Mouse (Mus musculus) intestine, postnatal 0 days (tissue): Measurements from ENCODE around the gene Phb2. TPM values are rescaled to one million over a fixed set of nuclear protein-coding genes. Genes with fewer than 3 reads are reported as not detected.

ENCODE experiments used
- ATAC-seq: fragments of 200-750 bp; cut with Nextera tagmentation; 2 replicates; pipeline ENCODE4 v1.8.0; 2017; ENCODE audit warnings: mild to moderate bottlenecking, moderate TSS enrichment, moderate library complexity
- H3K27ac ChIP-seq: fragments of 300-500 bp; sonication (generic); 2 replicates; pipeline ENCODE4 v1.5.1; 2014; ENCODE audit warnings: mild to moderate bottlenecking, low read depth, low read length, moderate library complexity
- H3K27me3 ChIP-seq: fragments of 300-500 bp; sonication (generic); replicated peaks from 2 replicates; pipeline ENCODE4 v1.6.1; 2014; ENCODE audit warnings: low read length, mixed read lengths; ENCODE audit not compliant: control insufficient read depth, insufficient read depth
- H3K36me3 ChIP-seq: fragments of 300-500 bp; sonication (generic); 2 replicates; pipeline ENCODE4 v1.6.1; 2014; ENCODE audit warnings: mild to moderate bottlenecking, moderate library complexity; ENCODE audit not compliant: control insufficient read depth, insufficient read depth
- H3K4me1 ChIP-seq: fragments of 300-500 bp; sonication (generic); replicated peaks from 2 replicates; pipeline ENCODE4 v1.6.1; 2014; ENCODE audit warnings: antibody characterized with exemption, low read length, mixed read lengths; ENCODE audit not compliant: control insufficient read depth, insufficient read depth
- H3K4me2 ChIP-seq: fragments of 300-500 bp; sonication (generic); replicated peaks from 2 replicates; pipeline ENCODE4 v1.6.1; 2014; ENCODE audit warnings: low read depth, mild to moderate bottlenecking, moderate library complexity
- H3K4me3 ChIP-seq: fragments of 300-500 bp; sonication (generic); 2 replicates; pipeline ENCODE4 v1.5.1; 2014; ENCODE audit warnings: low read depth, low read length
- H3K9ac ChIP-seq: fragments of 300-500 bp; sonication (generic); 2 replicates; pipeline ENCODE4 v1.6.1; 2014; ENCODE audit warnings: mild to moderate bottlenecking, low read depth, low read length
- H3K9me3 ChIP-seq: fragments of 300-500 bp; sonication (generic); 2 replicates; pipeline ENCODE4 v1.6.1; 2016; ENCODE audit warnings: mixed run types; ENCODE audit not compliant: control insufficient read depth
- CTCF ChIP-seq: sonication (generic); IDR thresholded peaks from 2 replicates; pipeline ENCODE4 v1.5.1; 2016; ENCODE audit warnings: low read depth, mild to moderate bottlenecking, control low read depth, antibody characterized with exemption, moderate library complexity
- WGBS: fragments of 180-500 bp; shearing (Covaris S2); extraction: QIAGEN DNeasy Blood & Tissue Kit; methylation state at CpG from one replicate; pipeline ENCODE4 v1.1.7; 2014; 5-methylcytosine and 5-hydroxymethylcytosine counted together
- microRNA counts: library from miRNA; unstranded; fragments of <30 nt; microRNA quantifications from one replicate; lab custom pipeline; 2016
- microRNA-seq: library from miRNA; unstranded; fragments of <30 nt; microRNA quantifications from one replicate; pipeline ENCODE4, GENCODE M21; 2016
- polyA plus RNA-seq: library from polyadenylated mRNA; unstranded; fragments of >200 nt; fragmentation: Nextera tagmentation; extraction: Ambion mirVana; gene quantifications from 2 replicates; pipeline ENCODE4 v1.2.1, GENCODE M21; 2015

Phb2 gene
- polyA plus RNA-seq, 1 experiment from 2014 or later, result 255 TPM

DNA sequence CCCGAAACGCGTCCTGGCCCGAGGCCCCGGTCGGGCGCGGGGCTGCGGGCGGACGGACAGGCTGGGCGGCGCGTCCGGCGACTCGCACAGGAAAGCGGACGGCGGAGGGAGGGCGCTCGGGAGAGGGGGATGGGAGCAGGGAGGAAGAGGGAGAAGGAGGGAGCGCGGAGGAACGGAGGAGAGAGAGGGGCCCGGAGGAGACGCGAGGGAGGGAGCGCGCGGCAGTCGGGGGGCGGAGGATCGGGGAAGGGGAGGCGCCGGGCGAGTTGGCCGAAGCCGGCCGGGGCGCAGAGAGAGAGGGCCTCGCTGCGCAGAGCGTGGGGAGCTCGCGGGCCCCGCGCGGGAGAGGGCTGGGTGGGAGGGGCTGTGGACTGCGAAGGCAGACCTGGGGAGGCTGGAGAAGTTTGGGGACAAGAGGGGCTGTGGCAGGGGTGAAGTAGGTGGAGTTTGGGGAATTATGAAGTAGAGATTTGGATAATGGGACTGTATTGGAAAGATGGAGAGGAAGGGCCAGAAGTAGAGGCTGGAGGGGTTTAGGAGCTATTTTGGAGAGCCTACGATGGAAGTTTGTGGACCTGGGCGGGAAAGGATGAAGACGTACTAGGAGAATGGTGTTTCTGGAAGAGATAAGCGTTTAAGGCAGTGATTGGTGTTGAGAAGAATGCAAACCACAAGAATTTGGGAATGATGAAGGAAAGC, 44.7 kb downstream of the Phb2 start:
- Histone ChIP-seq H3K9me3 (no peaks in the 10 kb centered on the region), H3K4me2 (peak overlapping the region; percentile 83), H3K27ac (peak overlapping the region; percentile 96), H3K27me3 (no peaks in the 10 kb centered on the region), H3K36me3 (no peaks in the 10 kb centered on the region), H3K9ac (peak overlapping the region; percentile 95), H3K4me3 (peak overlapping the region; percentile 85), H3K4me1 (no peaks in the 10 kb centered on the region)
- peak; percentile 65 for ATAC-seq
- under 1% methylated on average over 53 of the region's 54 CpGs for WGBS
- TF ChIP-seq CTCF, result peak; percentile 10; the same call in 1 of the 2 replicates

DNA sequence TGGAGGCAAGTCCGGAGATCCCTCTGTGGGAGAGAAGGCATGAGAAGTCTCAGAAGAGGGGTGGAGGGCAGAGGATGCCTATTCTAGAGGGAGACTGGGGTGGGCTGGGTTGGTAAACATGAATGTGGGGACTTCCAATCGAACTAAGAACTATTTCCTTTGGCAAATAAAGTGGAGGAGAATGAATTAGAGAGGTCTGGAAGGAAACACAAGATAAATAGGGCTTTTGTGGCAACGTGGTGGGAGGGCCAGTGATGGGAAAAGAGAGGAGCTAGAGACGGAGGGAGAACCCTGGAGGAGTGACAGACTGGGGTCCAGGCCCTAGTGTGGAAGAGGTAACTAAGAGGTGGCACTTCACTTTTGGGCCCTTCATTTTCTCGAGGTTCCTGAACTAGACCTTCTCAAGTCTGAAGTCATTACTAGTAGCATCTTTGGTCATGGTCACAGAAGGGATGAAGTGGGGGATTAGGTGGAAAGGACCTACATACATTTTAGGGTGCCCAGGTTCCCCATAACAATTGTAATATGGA, 45.3 kb downstream of the Phb2 start:
- H3K4me1 ChIP-seq, result no peaks in the 10 kb centered on the region
- peak overlapping the region; percentile 85 for H3K4me3 ChIP-seq
- ATAC-seq, result no peak
- peak overlapping the region; percentile 50; the same call in 1 of the 2 replicates for H3K27ac ChIP-seq
- H3K9ac ChIP-seq, result peak overlapping the region; percentile 95
- H3K9me3 ChIP-seq, result no peaks in the 10 kb centered on the region
- WGBS, result 36% methylated on average over 5 of the region's 5 CpGs
- H3K4me2 ChIP-seq, result peak overlapping the region; percentile 83
- no peak for TF ChIP-seq CTCF
- no peaks in the 10 kb centered on the region for H3K36me3 ChIP-seq
- no peaks in the 10 kb centered on the region for H3K27me3 ChIP-seq

DNA sequence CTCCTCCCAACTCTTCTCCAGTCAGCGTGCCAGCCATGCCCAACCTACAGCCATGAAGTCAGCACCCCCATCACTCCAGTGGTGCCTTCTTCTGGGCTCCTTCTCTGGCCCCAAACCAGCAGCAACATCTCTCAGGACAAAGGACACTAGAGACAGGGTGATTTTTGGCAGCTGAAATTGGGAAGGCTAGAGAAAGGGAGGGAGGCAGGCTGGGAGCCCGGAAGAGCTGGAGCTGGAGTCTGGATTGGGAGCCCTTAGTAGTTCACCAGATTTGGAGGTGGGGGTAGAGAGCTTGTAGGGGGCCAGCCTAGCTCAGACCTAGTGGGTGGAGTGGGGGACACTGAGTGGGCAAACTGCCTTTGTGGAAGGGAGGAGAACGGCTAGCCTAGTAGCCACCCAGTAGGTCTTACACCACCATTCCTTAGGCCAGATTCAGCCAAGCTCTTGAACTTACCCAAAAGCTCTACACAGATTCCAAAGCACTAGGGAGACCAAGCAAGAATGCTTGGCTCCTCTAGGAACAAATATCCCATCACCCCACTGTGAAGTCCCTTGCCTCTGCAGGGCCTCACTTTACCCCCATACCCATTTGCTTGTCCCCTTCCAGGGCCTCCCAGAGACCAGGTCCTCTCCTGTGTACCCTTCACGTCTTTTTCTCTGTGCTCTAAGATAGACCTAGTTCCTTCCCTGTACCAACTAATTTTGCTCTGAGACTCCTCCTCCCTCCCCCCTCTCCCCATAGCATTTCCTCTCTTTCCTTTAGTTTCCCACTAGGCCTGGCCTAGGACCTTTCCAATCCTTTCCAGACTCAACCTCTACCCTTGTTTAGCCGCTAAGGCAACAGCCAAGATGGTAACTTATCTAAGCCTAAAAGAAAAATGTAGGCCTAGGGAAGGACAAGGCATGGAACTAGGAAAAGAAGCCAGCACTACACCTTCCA, 46.0 kb downstream of the Phb2 start:
- peak overlapping the region; percentile 85 for H3K4me3 ChIP-seq
- 62% methylated on average over 5 of the region's 5 CpGs for WGBS
- no peaks in the 10 kb centered on the region for H3K36me3 ChIP-seq
- no peaks in the 10 kb centered on the region for H3K4me1 ChIP-seq
- peak overlapping the region; percentile 83 for H3K4me2 ChIP-seq
- no peaks in the 10 kb centered on the region for H3K9me3 ChIP-seq
- H3K27me3 ChIP-seq, result no peaks in the 10 kb centered on the region
- no peak for TF ChIP-seq CTCF
- H3K27ac ChIP-seq, result peak overlapping the region; percentile 50
- no peak for ATAC-seq
- H3K9ac ChIP-seq, result peak overlapping the region; percentile 5; the same call in 1 of the 2 replicates

- no peaks in the 10 kb centered on the region for H3K9me3 ChIP-seq
- H3K27me3 ChIP-seq, result no peaks in the 10 kb centered on the region
- no peak overlapping the region for H3K4me3 ChIP-seq
- WGBS, result 36% methylated on average over 2 of the region's 2 CpGs
- no peaks in the 10 kb centered on the region for H3K4me1 ChIP-seq
- H3K4me2 ChIP-seq, result peak overlapping the region; percentile 83
- no peaks in the 10 kb centered on the region for H3K36me3 ChIP-seq
- H3K27ac ChIP-seq, result peak overlapping the region; percentile 50
- no peak for TF ChIP-seq CTCF
- no peak for ATAC-seq
- H3K9ac ChIP-seq, result no peak overlapping the region; the same call in 1 of the 2 replicates
These were observed 46.7 kb downstream of the Phb2 start for GRCm38 (mm10) chr6:124758849-124759232.

GRCm38 (mm10) chr6:124759259-124759658, 47.1 kb downstream of the Phb2 start:
- TF ChIP-seq CTCF, result peak; percentile 98

GRCm38 (mm10) chr6:124765951-124766350, 53.8 kb downstream of the Phb2 start:
- Histone ChIP-seq H3K9ac (no peak overlapping the region), H3K9me3 (no peaks in the 10 kb centered on the region), H3K27ac (no peak overlapping the region), H3K4me1 (no peaks in the 10 kb centered on the region), H3K27me3 (peaks cover 11% of the 10 kb centered on the region), H3K4me3 (no peak overlapping the region), H3K36me3 (no peaks in the 10 kb centered on the region), H3K4me2 (no peak overlapping the region)
- TF ChIP-seq CTCF, result no peak
- no peak for ATAC-seq
- WGBS, result 91% methylated on average over 7 of the region's 7 CpGs

More at GRCm38 (mm10) chr6:124759259-124759658, 47.1 kb downstream of the Phb2 start:
- WGBS, result 1% methylated on average over 5 of the region's 5 CpGs
- H3K9ac ChIP-seq, result no peak overlapping the region; the same call in 1 of the 2 replicates
- H3K4me1 ChIP-seq, result no peaks in the 10 kb centered on the region
- no peak overlapping the region for H3K4me3 ChIP-seq
- ATAC-seq, result peak; percentile 26; the same call in 1 of the 2 replicates
- peak overlapping the region; percentile 83 for H3K4me2 ChIP-seq
- H3K9me3 ChIP-seq, result no peaks in the 10 kb centered on the region
- peak overlapping the region; percentile 50; the same call in 1 of the 2 replicates for H3K27ac ChIP-seq
- no peaks in the 10 kb centered on the region for H3K36me3 ChIP-seq
- no peaks in the 10 kb centered on the region for H3K27me3 ChIP-seq

MicroRNA genes within 50 kb of the gene (microRNA counts, 519-probe panel; counts per million panel counts)
- microRNA mmu-miR-141 (lab: Ali Mortazavi, UCI) (5,221 counts per million, percentile 86 among the panel's probes with 10 or more counts), microRNA mmu-miR-200c (lab: Ali Mortazavi, UCI) (5,884 counts per million, percentile 94 among the panel's probes with 10 or more counts)

Small RNA genes lying within 50 kb of the gene (microRNA-seq; reads per million reads assigned to microRNA genes)
- gene Mir141, result 6,786 reads per million, percentile 92 among the genes with 10 or more reads in this experiment
- 29,744 reads per million, percentile 97 among the genes with 10 or more reads in this experiment for gene Mir200c

Other genes with a start within 250 kb of the Phb2 start
- 2.7 and 3.4 TPM in 2 replicates for gene Clstn3, start 247.5 kb upstream of the Phb2 start, polyA plus RNA-seq
- 1.9 TPM in 2 replicates for gene C1rl, start 219.2 kb upstream of the Phb2 start, polyA plus RNA-seq
- 6.9 and 7.5 TPM in 2 replicates for gene C1ra, start 199.9 kb upstream of the Phb2 start, polyA plus RNA-seq
- gene C1s1, start 170.0 kb upstream of the Phb2 start, polyA plus RNA-seq, result 9.1 and 10.4 TPM in 2 replicates
- not detected in 2 replicates for gene C1rb, start 142.0 kb upstream of the Phb2 start, polyA plus RNA-seq
- not detected in 2 replicates for gene C1s2, start 76.3 kb upstream of the Phb2 start, polyA plus RNA-seq
- 209 and 212 TPM in 2 replicates for gene Lpcat3, start 49.3 kb upstream of the Phb2 start, polyA plus RNA-seq
- gene Emg1, start 158 bp upstream of the Phb2 start, polyA plus RNA-seq, result 96.6 and 97.3 TPM in 2 replicates
- 17.4 TPM in 2 replicates for gene Ptpn6, start 26.4 kb downstream of the Phb2 start, polyA plus RNA-seq
- 238 and 259 TPM in 2 replicates for gene Grcc10, start 29.0 kb downstream of the Phb2 start, polyA plus RNA-seq
- gene Gm45234, start 43.7 kb downstream of the Phb2 start, polyA plus RNA-seq, result not detected in 2 replicates
- 7.6 and 8.4 TPM in 2 replicates for gene Atn1, start 44.2 kb downstream of the Phb2 start, polyA plus RNA-seq
- gene Eno2, start 57.3 kb downstream of the Phb2 start, polyA plus RNA-seq, result 3.5 and 4.6 TPM in 2 replicates
- 0.21 TPM in 1 of 2 replicates, not detected in the other for gene Lrrc23, start 67.4 kb downstream of the Phb2 start, polyA plus RNA-seq
- 57.7 and 69.5 TPM in 2 replicates for gene Spsb2, start 96.3 kb downstream of the Phb2 start, polyA plus RNA-seq
- gene Tpi1, start 102.0 kb downstream of the Phb2 start, polyA plus RNA-seq, result 489 and 537 TPM in 2 replicates
- gene Usp5, start 117.1 kb downstream of the Phb2 start, polyA plus RNA-seq, result 44.8 and 45.0 TPM in 2 replicates
- 45.4 and 57.4 TPM in 2 replicates for gene Cdca3, start 117.2 kb downstream of the Phb2 start, polyA plus RNA-seq
- 0.42 and 0.47 TPM in 2 replicates for gene Gnb3, start 127.9 kb downstream of the Phb2 start, polyA plus RNA-seq
- 4.5 and 4.6 TPM in 2 replicates for gene P3h3, start 145.4 kb downstream of the Phb2 start, polyA plus RNA-seq
- gene Gpr162, start 151.6 kb downstream of the Phb2 start, polyA plus RNA-seq, result 0.46 and 0.64 TPM in 2 replicates
- 0.75 and 0.83 TPM in 2 replicates for gene Cd4, start 175.9 kb downstream of the Phb2 start, polyA plus RNA-seq
- 1.6 and 1.7 TPM in 2 replicates for gene Lag3, start 199.4 kb downstream of the Phb2 start, polyA plus RNA-seq
- gene Ptms, start 207.8 kb downstream of the Phb2 start, polyA plus RNA-seq, result 167 and 169 TPM in 2 replicates
- 265 and 269 TPM in 2 replicates for gene Mlf2, start 219.1 kb downstream of the Phb2 start, polyA plus RNA-seq